Mouse (Mus musculus) liver, postnatal 0 days (tissue): ENCODE data around the gene Il34.

Experiments
- CTCF ChIP-seq: sonication (generic); IDR thresholded peaks from 2 replicates; pipeline ENCODE4 v1.5.1; 2016; ENCODE audit warnings: antibody characterized with exemption, low read depth
- EP300 ChIP-seq: IDR thresholded peaks from 2 replicates; pipeline ENCODE4 v1.6.1; 2016; ENCODE audit warnings: antibody characterized with exemption, low read depth, mild to moderate bottlenecking

DNA sequence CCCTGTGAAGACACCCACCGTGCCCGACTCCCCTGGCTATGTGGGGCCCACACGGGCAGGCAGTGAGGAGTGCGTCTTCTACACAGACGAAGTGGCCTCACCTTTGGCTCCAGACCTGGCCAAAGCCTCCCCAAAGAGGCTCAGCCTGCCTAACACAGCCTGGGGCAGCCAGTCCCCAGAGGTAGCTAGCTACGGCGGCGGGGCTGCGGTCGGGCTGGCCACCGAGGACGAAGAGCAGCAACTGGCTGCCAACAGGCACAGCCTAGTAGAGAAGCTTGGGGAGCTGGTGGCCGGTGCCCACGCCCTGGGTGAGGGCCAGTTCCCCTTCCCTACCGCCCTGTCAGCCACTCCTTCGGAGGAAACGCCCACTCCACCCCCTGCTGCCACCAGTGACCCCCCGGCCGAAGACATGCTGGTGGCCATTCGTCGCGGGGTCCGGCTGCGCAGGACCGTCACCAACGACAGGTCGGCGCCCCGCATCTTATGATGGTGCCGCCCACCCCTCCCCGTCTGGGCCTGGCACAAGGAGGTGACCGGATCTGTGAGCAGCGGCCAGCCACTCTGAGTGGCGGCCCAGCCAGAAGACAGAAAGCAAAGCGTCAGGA, 67.0 kb downstream of the Il34 start:
- TF ChIP-seq CTCF (no peak), EP300 (no peak)
